8 mouse cellular contexts compared by ENCODE assay signal in the genomic region with DNA sequence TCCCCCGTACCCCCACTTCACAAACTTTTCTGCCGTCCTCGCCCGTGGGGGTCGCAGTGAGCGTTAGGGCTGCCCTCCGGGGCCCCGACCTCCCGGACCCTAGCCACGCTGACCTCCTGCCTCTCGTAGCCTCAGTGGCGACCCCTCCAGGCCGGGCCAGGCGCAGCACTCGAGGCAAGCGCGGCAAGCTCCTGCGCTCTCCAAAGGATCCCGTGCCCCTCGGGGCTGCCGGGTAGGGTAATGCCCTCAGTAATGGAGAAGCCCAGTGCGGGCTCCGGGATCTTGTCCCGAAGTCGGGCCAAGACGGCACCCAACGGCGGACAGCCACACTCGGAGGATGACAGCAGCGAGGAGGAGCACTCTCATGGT. TPM values are rescaled to one million over a fixed set of nuclear protein-coding genes. Genes with fewer than 3 reads are reported as not detected.
A peak's percentile ranks its signal among the peaks of the same experiment; 100 is the strongest.
DNase-seq lines count a peak whose midpoint lies in the region; ATAC-seq and TF ChIP-seq lines count a peak whose summit lies in the region.

No protein-coding gene starts in this region.

- peak; percentile 79 for TF ChIP-seq CTCF in gastrocnemius, adult 2 months (IDR thresholded peaks at IDR 0.05)

- peak overlapping the region; percentile 89 for H3K4me3 ChIP-seq in gastrocnemius, adult 2 months
- H3K4me3 ChIP-seq in hindbrain, embryonic 16.5 days (ENCODE audit: low read length): peak overlapping the region; percentile 82
- H3K4me3 ChIP-seq in limb, embryonic 12.5 days (replicated peaks): peak overlapping the region; percentile 91
- peak overlapping the region; percentile 97 for H3K4me3 ChIP-seq in midbrain, embryonic 12.5 days

- no peaks in the 10 kb centered on the region for H3K27me3 ChIP-seq in hindbrain, embryonic 16.5 days (replicated peaks; ENCODE audit: control insufficient read depth, insufficient read depth, low read length)
- no peaks in the 10 kb centered on the region for H3K27me3 ChIP-seq in limb, embryonic 12.5 days
- no peaks in the 10 kb centered on the region for H3K27me3 ChIP-seq in midbrain, embryonic 12.5 days
- no peaks in the 10 kb centered on the region; the same call in 1 of the 2 replicates for H3K27me3 ChIP-seq in splenic B cell, adult 2 months (ENCODE audit: control insufficient read depth, insufficient read depth, low read length, poor library complexity, severe bottlenecking)

- ATAC-seq in hindbrain, embryonic 16.5 days: 0 out of 2 replicates have a peak, but pooled peaks have one; percentile 3
- peak; percentile 17; the same call in 1 of the 2 replicates for ATAC-seq in limb, embryonic 12.5 days (ENCODE audit: insufficient number of reproducible peaks, insufficient read depth, low FRiP score, low TSS enrichment, low read depth)
- ATAC-seq in midbrain, embryonic 12.5 days (ENCODE audit: low FRiP score, low read depth): no peak

- no peaks in the 10 kb centered on the region for H3K9me3 ChIP-seq in hindbrain, embryonic 16.5 days (ENCODE audit: control insufficient read depth, low read length)
- H3K9me3 ChIP-seq in limb, embryonic 12.5 days: no peaks in the 10 kb centered on the region
- H3K9me3 ChIP-seq in midbrain, embryonic 12.5 days: no peaks in the 10 kb centered on the region

- H3K27ac ChIP-seq in gastrocnemius, adult 2 months: peak overlapping the region; percentile 84
- peak overlapping the region; percentile 93 for H3K27ac ChIP-seq in hindbrain, embryonic 16.5 days (ENCODE audit: low read depth, low read length)
- H3K27ac ChIP-seq in limb, embryonic 12.5 days: peak overlapping the region; percentile 98
- peak overlapping the region; percentile 100 for H3K27ac ChIP-seq in midbrain, embryonic 12.5 days (replicated peaks)

- peaks cover 53% of the 10 kb centered on the region for H3K4me1 ChIP-seq in hindbrain, embryonic 16.5 days (ENCODE audit: control insufficient read depth, insufficient read depth, low read depth, low read length)
- H3K4me1 ChIP-seq in limb, embryonic 12.5 days (replicated peaks): peaks cover 60% of the 10 kb centered on the region
- H3K4me1 ChIP-seq in midbrain, embryonic 12.5 days: peaks cover 74% of the 10 kb centered on the region

- H3K4me2 ChIP-seq in hindbrain, embryonic 16.5 days (ENCODE audit: low read length): peak overlapping the region; percentile 86
- H3K4me2 ChIP-seq in limb, embryonic 12.5 days: peak overlapping the region; percentile 87
- H3K4me2 ChIP-seq in midbrain, embryonic 12.5 days (replicated peaks): peak overlapping the region; percentile 93

- intact Hi-C loops in gastrocnemius, adult 2 months (cut with DNase I): no loop called here

- peaks cover 10% of the 10 kb centered on the region; the same call in 1 of the 2 replicates for H3K36me3 ChIP-seq in hindbrain, embryonic 16.5 days (ENCODE audit: control insufficient read depth, insufficient read depth, low read length)
- H3K36me3 ChIP-seq in limb, embryonic 12.5 days: peaks cover 41% of the 10 kb centered on the region
- peaks cover 35% of the 10 kb centered on the region for H3K36me3 ChIP-seq in midbrain, embryonic 12.5 days
- no peaks in the 10 kb centered on the region for H3K36me3 ChIP-seq in splenic B cell, adult 2 months (ENCODE audit: control insufficient read depth, insufficient read depth, low read length, poor library complexity, severe bottlenecking)

- peak; percentile 73 for DNase-seq in ovary, postnatal 10 days (ENCODE audit: low spot score)
- DNase-seq in ovary, adult 18-20 months (ENCODE audit: low spot score): no peak
- DNase-seq in cerebellum, postnatal 10 days: peak; percentile 95 to 96
- peak; percentile 84 for DNase-seq in gastrocnemius, adult 2 months
- DNase-seq in splenic B cell, adult 2 months (ENCODE audit: low read depth, low spot score): peak; percentile 78

- peak overlapping the region; percentile 91 for H3K9ac ChIP-seq in hindbrain, embryonic 16.5 days (ENCODE audit: low read depth, low read length)
- peak overlapping the region; percentile 96 for H3K9ac ChIP-seq in limb, embryonic 12.5 days (replicated peaks)
- H3K9ac ChIP-seq in midbrain, embryonic 12.5 days (replicated peaks): peak overlapping the region; percentile 99

- WGBS in hindbrain, embryonic 16.5 days: 0% methylated on average over 29 of the region's 30 CpGs
- WGBS in limb, embryonic 12.5 days: under 1% methylated on average over 30 of the region's 30 CpGs
- WGBS in midbrain, embryonic 12.5 days: under 1% methylated on average over 24 of the region's 30 CpGs

RNA-seq across cellular contexts. Expression of a gene that starts 1.6 kb away (rescaled TPM):
- total RNA-seq in gastrocnemius, adult 2 months (2021): 1 to 10 TPM; 1.6 to 2.0 TPM
- 10.5 and 18.5 TPM in 2 replicates for polyA plus RNA-seq in hindbrain, embryonic 16.5 days (2015; fragmentation: Nextera tagmentation; extraction: Ambion mirVana)
- polyA plus RNA-seq in limb, embryonic 12.5 days (2016; fragmentation: Nextera tagmentation; extraction: Ambion mirVana): 50.9 and 51.1 TPM in 2 replicates
- polyA plus RNA-seq in midbrain, embryonic 12.5 days (2016; fragmentation: Nextera tagmentation; extraction: Ambion mirVana): 93.7 and 96.3 TPM in 2 replicates

RNA-seq across cellular contexts. Expression of a gene that starts 27.7 kb away (rescaled TPM):
- 10 to 100 TPM in 1 of 2 experiments, 1 to 10 TPM in 1; 10.0 to 12.7 TPM for total RNA-seq in gastrocnemius, adult 2 months (2021)
- polyA plus RNA-seq in hindbrain, embryonic 16.5 days (2015; fragmentation: Nextera tagmentation; extraction: Ambion mirVana): 60.6 and 66.9 TPM in 2 replicates
- 69.7 and 73.1 TPM in 2 replicates for polyA plus RNA-seq in limb, embryonic 12.5 days (2016; fragmentation: Nextera tagmentation; extraction: Ambion mirVana)
- 88.4 and 91.0 TPM in 2 replicates for polyA plus RNA-seq in midbrain, embryonic 12.5 days (2016; fragmentation: Nextera tagmentation; extraction: Ambion mirVana)

RNA-seq across cellular contexts. Expression of a gene that starts 51.3 kb away (rescaled TPM):
- 100 to 1,000 TPM in 1 of 2 experiments, 10 to 100 TPM in 1; 72.4 to 113 TPM for total RNA-seq in gastrocnemius, adult 2 months (2021)
- polyA plus RNA-seq in hindbrain, embryonic 16.5 days (2015; fragmentation: Nextera tagmentation; extraction: Ambion mirVana): 1,071 and 1,270 TPM in 2 replicates
- 870 and 903 TPM in 2 replicates for polyA plus RNA-seq in limb, embryonic 12.5 days (2016; fragmentation: Nextera tagmentation; extraction: Ambion mirVana)
- 763 and 786 TPM in 2 replicates for polyA plus RNA-seq in midbrain, embryonic 12.5 days (2016; fragmentation: Nextera tagmentation; extraction: Ambion mirVana)
